Mouse (Mus musculus) forebrain, embryonic 16.5 days (tissue): ENCODE results near the gene H6pd. TPM values are rescaled to one million over a fixed set of nuclear protein-coding genes. Genes with fewer than 3 reads are reported as not detected.

Source experiments
- ATAC-seq: fragments of 200-750 bp; cut with Nextera tagmentation; 2 replicates; pipeline ENCODE4 v1.8.0; 2017; ENCODE audit warnings: mild to moderate bottlenecking, moderate library complexity
- H3K27ac ChIP-seq: fragments of 300-500 bp; sonication (generic); 2 replicates; pipeline ENCODE4 v1.5.1; 2014; ENCODE audit warnings: low read length, control low read depth
- H3K27me3 ChIP-seq: fragments of 300-500 bp; sonication (generic); replicated peaks from 2 replicates; pipeline ENCODE4 v1.6.1; 2014; ENCODE audit warnings: low read length; ENCODE audit not compliant: control insufficient read depth, insufficient read depth
- H3K36me3 ChIP-seq: fragments of 300-500 bp; sonication (generic); 2 replicates; pipeline ENCODE4 v1.6.1; 2014; ENCODE audit not compliant: control insufficient read depth, insufficient read depth
- H3K4me1 ChIP-seq: fragments of 300-500 bp; sonication (generic); replicated peaks from 2 replicates; pipeline ENCODE4 v1.6.1; 2014; ENCODE audit warnings: low read length; ENCODE audit not compliant: control insufficient read depth, insufficient read depth
- H3K4me2 ChIP-seq: fragments of 300-500 bp; sonication (generic); 2 replicates; pipeline ENCODE4 v1.6.1; 2014; ENCODE audit warnings: mild to moderate bottlenecking, low read length, control low read depth
- H3K4me3 ChIP-seq: fragments of 300-500 bp; sonication (generic); replicated peaks from 2 replicates; pipeline ENCODE4 v1.5.1; 2014; ENCODE audit warnings: mild to moderate bottlenecking, low read length, control low read depth
- H3K9ac ChIP-seq: fragments of 300-500 bp; sonication (generic); replicated peaks from 2 replicates; pipeline ENCODE4 v1.6.1; 2014; ENCODE audit warnings: low read depth, low read length, control low read depth
- H3K9me3 ChIP-seq: fragments of 300-500 bp; sonication (generic); 2 replicates; pipeline ENCODE4 v1.6.1; 2016; ENCODE audit warnings: low read length; ENCODE audit not compliant: control insufficient read depth
- WGBS: fragments of 180-500 bp; shearing (Covaris S2); extraction: QIAGEN DNeasy Blood & Tissue Kit; methylation state at CpG from one replicate; pipeline ENCODE4 v1.1.7; 2014; 5-methylcytosine and 5-hydroxymethylcytosine counted together
- polyA plus RNA-seq: library from polyadenylated mRNA; unstranded; fragments of >200 nt; fragmentation: Nextera tagmentation; extraction: Ambion mirVana; gene quantifications from 2 replicates; pipeline ENCODE4 v1.2.1, GENCODE M21; 2015

Gene H6pd
- polyA plus RNA-seq, 1 experiment from 2014 or later: 2.1 TPM

DNA sequence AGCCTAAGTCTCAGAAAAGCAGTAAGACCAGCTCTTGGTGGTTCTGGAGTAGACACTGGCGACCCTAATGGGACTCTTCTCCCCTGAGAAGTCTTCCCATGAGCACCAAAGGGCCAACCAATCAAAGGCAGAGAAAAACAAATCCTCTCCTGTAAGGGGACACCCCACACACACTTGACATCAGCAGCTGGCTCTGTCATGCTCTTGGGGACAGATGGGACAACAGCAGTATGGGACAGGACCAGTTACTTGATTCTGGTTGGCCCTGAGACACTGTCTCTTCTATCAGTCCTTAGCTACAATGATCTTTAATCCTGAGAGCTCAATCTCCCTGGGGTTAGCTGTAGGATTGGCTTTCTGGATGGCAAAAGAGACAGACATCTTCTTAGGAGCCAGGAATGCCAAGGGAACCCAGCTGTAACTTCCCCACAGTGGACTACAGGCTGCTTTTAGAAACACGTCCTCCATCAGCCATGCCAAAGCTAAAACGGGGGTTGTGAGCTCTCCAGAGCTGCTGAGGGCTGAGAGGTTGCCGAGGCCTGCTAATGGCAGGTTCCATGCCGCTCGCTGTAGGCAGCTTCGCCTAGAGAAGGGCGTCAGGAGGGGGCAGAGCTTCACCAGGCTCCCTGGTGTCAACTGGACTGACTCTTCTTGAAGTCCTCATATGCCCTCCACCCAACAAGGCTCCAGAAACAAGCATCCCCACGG is 76.6 kb downstream of the H6pd start:
- H3K9ac ChIP-seq: no peak overlapping the region
- ATAC-seq: no peak
- H3K4me2 ChIP-seq: no peak overlapping the region
- H3K4me3 ChIP-seq: no peak overlapping the region
- H3K27me3 ChIP-seq: no peaks in the 10 kb centered on the region
- WGBS: 79% methylated on average over 9 of the region's 9 CpGs
- H3K36me3 ChIP-seq: no peaks in the 10 kb centered on the region
- no peak overlapping the region for H3K27ac ChIP-seq
- no peaks in the 10 kb centered on the region for H3K4me1 ChIP-seq
- no peaks in the 10 kb centered on the region for H3K9me3 ChIP-seq

DNA sequence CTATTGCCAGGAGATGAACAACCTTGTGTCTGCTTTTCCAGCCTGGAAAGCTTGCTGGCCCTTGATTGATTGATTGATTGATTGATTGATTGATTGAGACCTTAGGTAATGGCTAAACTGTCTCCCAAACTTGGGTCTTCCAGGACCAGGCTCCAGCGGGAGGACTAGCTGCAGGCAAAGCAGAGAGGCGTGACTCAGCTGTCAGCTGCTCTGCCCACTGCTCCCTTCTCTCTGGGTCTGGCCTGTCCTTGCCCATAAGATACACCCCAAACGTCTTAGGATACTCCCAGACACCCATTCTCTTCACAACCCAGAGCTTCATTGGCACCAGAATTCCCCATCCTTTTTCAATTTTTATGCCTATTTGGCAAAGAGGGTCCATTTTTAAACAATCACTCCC is 78.1 kb downstream of the H6pd start:
- Histone ChIP-seq H3K27me3 (no peaks in the 10 kb centered on the region), H3K4me2 (no peak overlapping the region), H3K36me3 (no peaks in the 10 kb centered on the region), H3K4me3 (no peak overlapping the region), H3K27ac (no peak overlapping the region), H3K9ac (no peak overlapping the region), H3K9me3 (no peaks in the 10 kb centered on the region; the same call in 1 of the 2 replicates), H3K4me1 (no peaks in the 10 kb centered on the region)
- 70% methylated on average over 3 of the region's 3 CpGs for WGBS
- ATAC-seq: no peak

Other genes with a start within 250 kb of the H6pd start
- 22.4 and 22.7 TPM in 2 replicates for gene Slc25a33, start 234.7 kb downstream of the H6pd start, polyA plus RNA-seq
- 5.8 and 7.0 TPM in 2 replicates for gene Spsb1, start 54.0 kb downstream of the H6pd start, polyA plus RNA-seq
- 0.14 and 0.25 TPM in 2 replicates for gene Gpr157, start 78.3 kb upstream of the H6pd start, polyA plus RNA-seq
- gene Slc2a5, start 110.3 kb upstream of the H6pd start, polyA plus RNA-seq: 2.6 and 2.7 TPM in 2 replicates
- not detected in 2 replicates for gene Slc2a7, start 139.9 kb upstream of the H6pd start, polyA plus RNA-seq
- gene Car6, start 192.3 kb upstream of the H6pd start, polyA plus RNA-seq: not detected in 2 replicates
- 979 and 980 TPM in 2 replicates for gene Eno1, start 227.7 kb upstream of the H6pd start, polyA plus RNA-seq